Mouse (Mus musculus): ENCODE results near the gene Nav2. TPM values are rescaled to one million over a fixed set of nuclear protein-coding genes. Genes with fewer than 3 reads are reported as not detected.

Nav2 gene
- total and polyA plus RNA-seq, 3 experiments: 4.8 to 6.9 (median 6.4) TPM

DNA sequence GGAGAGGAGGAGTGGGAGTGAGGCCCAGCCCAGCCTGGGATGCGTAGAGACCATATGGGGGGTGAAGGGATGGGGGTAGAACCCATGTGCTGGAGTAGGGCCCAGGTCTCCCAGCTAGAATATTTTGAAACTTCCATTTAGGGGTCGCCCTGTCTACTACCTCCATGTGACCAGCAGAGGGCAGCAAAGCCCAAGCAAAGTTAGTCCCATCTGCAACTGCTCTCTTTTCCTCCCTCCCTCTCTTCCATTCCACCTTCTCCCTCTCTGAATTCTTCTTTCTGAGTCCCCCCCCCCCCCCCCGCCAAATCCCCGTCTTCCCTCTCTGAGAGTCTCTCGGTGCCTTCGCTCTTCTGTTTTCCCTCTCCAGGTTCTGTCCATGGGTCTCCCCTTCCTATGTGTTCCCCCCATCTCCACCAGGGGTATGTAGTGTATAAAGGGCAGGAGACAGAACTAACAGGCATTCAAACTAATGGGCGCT lies 707.8 kb downstream of the Nav2 start:
- peak; percentile 47 for DNase-seq

DNA sequence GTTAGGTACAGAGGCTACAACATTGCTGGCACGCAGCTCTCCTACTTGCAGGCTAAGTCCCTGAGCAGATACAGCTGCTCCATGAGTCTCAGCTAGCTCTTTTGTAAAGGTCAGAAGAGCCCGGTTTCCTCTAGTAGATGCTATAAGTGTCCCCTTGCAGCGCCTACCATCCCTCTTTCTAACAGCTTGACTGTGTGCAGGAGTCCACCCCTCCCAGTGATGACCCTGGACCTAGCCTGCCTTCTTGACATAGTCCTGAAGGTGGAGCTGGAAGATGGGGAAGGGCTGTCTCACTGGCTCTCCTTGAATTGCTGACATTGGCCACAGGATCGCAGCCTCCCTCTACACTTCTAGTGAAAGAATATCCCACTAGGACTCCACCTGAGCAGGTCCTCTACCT lies 708.6 kb downstream of the Nav2 start:
- no peak for DNase-seq

DNA sequence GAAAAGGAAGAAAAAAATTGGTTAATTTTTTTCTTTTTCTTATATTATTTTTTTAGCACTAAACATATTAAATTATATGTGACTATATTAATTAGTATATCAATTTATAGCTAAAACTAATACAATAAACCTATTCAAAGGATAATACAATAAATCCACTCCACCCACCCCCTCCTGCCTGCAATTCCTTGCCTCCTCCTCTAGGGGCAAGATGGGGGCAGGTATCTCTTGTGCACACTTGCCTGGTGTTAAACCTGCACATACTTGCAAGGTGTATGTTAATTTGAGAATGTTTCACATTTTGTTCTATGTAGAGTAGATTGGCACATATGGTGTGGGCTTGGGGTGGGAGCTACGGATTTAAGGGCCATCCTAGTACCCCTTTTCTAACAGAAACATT lies 711.6 kb downstream of the Nav2 start:
- DNase-seq: no peak

DNA sequence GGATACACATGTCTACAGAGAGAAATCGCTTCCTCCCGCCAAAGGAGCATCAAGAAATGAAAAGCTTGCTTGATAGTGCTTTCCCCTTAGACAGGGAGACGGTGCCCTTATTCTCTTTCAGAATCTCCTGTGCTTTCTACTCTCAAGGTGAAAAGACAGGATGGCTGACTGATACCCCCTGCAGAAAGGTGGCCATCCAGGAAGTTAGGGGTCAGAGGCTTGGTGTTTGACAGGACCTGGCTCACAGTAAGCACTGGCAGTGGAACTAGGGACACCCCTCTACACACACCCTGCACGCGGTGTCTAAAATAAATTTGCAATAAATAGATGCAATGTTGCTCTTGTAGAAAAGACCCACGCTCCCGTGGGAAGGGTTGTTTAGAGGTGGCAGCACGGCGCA lies 723.4 kb downstream of the Nav2 start:
- DNase-seq: no peak

DNA sequence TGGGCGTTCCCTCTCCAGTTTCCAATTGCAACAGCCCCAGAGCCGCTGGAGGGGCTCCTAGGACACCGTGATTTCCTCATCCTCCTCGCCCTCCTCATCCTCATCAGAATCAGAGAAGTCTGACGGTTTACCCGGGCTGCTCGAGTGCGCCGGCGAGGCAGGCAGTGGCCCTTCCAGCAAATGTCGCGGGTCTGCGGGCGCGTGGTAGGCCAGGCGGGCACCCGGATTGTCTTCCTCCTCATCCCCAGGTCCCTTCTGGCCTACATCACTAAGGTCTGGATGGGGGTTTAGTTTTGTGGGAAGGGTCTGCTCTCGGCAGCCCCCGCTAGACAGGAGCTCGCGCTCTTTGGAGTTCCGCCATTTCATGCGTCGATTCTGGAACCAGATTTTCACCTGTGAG lies 723.9 kb downstream of the Nav2 start:
- no peak for DNase-seq

DNA sequence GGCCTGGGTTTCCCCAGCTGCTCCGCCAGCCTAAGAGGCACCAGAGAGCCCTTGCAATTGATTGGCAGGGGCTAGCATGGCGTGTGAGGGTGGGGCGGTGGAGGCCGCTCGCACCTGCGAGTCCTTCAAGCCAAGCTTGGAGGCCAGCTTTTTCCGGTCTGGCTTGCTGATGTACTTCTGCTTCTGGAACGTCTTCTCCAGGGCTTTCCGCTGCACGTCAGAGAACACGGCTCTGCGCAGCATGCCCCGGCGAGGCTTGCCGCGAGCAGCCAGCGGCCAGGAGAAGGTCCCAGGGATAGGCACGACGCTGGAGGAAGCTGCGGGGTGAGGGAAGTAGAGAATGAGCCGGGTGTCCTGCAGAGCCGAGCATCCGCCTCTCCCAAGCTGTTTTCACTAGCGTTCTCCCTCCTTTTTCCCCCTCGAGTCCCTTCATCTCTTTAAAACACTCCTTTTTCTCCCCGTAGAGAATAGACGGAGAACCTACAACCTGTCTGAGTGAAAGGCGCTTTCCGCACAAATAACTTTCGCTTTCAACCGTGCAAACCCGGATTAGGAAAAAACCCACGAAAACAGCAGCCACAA lies 725.0 kb downstream of the Nav2 start:
- DNase-seq: peak; percentile 45

DNA sequence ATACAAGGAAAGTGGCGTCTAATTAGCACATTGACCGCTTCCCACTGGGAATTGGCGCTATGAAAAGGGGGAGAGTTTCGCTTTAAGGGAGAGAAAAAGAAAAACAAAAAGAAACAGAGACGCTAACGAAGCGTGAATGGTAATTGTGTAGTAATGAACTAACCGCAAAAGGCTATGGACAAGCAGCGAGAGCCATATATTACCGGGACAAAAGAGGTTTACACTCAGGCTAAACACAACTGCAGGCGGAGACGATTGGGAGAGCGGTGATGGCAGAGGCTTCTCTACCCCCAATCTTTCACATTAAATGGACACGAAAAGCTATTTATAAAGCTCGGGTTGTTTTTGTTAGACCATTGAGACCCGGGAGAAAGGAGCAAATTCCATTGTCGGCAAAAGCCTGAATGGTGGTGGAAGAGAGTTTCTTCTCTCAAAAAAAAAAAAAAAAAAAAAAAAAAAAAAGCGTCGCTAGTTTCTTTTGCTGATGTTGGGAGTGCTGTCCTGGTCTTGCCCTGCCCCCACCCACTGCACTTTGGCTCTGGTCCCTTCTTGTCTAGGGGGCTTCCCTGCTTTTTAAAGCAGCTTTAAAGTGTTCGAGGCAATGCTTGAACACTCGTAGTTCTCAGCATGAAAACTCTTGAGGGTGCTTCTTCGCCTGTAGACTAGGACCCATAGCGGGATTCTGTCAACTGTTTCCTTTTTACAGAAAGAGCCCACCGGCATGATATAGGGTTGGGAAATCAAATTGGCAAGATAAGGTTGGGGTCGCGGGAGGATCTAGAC lies 726.0 kb downstream of the Nav2 start:
- peak; percentile 10 for DNase-seq

DNA sequence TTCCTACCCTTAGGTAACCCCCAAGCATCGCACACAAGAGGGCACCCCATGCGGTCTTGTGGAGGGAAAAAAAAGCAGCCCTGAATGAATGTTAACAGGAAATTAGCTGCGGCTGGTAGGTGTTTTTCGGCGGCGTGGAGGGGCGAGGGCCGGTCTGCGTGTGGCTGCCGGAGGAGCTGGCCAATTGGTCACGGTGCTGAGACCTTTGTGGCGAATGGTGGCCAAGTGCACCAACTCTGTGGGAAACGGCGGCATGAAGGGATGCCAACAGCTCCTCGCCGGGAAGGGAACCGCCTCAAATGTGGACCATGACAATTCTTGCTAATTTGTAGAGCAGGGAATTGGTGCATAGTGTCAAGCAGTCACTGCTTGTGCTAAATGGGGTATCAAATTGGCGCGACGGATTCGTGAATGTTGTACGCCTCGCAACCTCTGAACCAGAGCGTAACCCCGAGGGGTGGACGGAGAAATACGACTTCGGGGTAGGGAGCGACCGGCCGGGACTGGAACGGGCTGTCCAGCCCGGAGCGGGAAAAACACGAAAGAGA lies 726.6 kb downstream of the Nav2 start:
- DNase-seq: peak; percentile 6

DNA sequence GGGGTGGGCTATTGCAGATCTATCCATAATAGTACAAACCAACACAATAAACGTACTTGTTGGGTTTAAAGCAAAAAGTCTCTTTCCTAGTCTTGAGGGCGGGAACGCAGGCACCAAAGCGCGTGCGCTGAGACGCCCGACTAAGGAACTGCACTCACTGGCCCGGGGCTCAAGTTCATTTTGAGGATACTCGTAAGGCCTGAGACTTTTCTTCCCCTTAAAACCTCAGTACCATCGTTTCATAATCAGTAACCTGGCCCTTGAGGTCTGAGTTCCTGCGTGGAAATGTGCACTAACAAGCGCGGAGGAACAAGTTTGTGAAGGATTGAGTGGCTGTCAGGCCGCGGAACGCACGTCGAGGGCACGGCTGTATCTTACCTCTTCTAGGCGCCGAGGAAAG lies 727.5 kb downstream of the Nav2 start:
- no peak for DNase-seq

DNA sequence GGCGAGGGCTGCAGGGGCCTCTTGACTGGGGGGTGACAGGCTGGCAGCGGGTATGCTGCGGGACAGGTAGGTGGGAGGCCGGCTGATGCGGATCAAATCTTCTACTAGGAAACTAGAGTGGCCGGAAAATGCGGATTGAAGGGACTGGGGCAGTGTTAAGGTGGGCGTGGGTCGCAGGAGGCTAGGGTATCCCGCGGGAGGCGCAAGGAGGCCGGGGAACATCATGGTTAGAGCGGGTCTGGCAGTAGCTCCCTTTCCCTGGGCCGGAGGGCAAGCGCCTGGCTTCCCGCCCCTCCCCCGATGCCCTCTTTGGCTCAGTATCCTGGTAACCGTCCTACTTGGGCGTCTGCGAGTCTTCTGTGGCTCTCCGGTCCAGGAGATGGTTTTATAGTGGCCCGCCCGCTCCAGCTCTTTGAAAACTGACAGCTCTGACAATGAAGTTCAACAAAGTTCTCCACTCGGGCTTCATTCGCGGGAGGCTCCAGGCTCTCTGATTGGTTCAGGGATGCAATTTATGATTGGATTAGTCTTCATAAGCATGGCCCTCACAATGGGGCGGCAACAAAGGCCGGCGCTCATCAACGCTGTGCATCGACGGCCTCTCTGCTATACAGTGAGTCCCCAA lies 728.1 kb downstream of the Nav2 start, which contains the start of gene Dbx1:
TSS of gene Dbx1 (minus strand) at position 359 of the 625 bp plus-strand sequence.
- DNase-seq: no peak

DNA sequence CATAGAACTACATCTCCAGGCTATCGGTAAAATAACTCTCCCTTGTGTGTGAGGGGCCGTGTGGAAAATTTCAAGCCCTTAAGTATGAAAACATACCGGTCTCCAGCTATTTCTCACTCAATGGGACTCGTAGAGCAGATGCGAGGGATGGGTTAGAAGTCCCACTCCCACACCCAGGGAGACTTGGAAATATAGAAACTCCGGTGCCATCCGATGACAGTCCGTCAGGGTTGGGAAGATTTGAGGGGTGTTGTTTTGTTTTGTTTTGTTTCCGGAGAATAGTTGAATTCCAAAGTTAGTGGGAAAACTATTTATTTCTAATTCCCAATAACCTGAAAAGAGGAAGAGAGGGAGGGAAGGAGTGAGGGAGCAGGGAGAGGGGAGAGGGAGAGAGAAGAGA lies 728.8 kb downstream of the Nav2 start:
- DNase-seq: no peak

DNA sequence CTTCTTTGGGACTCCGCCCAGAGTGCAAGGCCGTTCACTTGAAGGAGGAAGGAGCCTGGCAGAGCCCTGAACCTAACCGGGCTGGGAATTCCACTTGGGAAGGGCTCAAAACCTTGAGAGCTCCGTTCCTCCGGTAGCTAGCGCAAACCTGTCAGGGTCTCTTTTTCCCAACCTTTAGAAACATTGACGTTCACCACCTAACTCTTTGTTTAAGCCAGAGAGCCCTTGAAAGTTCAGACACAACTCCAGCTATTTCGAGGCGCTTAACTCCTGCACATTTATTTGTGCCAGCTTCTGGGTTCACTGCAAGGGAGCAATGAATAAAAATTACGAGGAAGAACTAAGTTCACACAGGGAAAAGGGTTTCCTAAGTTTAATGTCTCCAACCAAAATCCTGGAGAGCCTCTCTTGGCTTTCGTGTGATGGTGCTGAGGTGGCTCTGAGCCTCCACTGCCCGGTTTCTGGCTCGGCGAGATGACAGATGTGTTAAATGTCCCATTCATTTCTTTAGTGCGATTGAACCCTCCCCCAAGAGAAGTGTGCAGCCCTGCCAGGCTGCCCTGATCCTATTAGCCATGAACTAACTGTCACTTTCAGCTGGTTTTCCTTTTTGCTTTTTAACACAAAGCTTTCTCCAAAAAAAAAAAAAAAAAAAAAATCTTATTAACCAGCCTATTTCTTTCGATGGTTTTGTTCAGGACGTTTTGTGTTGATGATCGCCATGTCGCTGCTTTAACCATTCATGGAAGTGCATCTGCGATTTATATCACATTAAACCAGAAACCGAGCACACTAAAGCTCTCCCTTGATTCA lies 729.5 kb downstream of the Nav2 start:
- no peak for DNase-seq

DNA sequence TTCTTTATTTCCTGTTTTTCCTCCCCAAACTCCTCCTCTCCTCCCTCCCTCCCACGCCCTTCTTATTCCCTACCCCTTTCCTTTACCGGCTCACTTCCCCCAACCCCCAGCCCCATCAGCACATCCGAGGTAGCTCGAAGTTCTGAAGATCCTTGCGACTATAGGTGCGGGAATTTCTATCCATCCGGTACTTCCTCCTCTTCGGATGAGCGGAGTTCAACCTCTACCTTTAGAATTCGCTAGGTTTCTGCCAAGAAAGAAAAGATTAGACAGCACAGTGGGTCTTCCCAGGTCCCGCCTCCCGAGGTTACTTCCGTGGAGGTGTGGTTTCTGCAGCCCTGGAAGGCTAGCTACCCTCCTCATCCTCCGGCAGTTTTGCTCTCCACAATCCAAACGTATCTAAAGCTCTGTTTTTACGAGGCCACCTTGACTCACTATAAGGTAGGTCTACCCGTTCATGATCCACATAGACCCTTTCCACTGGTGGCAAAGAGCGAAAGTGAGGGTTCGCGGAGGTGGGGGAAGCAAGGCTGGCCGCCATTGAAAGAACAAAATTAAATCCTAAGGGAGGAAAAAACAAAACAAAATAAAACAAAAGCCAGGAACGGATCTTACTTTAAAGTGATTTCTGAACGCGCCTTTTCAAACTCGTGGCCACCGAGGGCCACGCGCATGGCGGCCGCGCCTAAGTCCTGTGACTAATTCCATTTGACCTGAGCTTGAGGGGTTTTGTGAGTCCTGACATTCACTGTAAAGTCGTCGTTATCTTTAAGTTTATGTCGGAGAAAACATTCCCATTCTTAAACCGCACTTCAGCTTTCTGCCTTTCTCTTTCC lies 730.6 kb downstream of the Nav2 start:
- no peak for DNase-seq

DNA sequence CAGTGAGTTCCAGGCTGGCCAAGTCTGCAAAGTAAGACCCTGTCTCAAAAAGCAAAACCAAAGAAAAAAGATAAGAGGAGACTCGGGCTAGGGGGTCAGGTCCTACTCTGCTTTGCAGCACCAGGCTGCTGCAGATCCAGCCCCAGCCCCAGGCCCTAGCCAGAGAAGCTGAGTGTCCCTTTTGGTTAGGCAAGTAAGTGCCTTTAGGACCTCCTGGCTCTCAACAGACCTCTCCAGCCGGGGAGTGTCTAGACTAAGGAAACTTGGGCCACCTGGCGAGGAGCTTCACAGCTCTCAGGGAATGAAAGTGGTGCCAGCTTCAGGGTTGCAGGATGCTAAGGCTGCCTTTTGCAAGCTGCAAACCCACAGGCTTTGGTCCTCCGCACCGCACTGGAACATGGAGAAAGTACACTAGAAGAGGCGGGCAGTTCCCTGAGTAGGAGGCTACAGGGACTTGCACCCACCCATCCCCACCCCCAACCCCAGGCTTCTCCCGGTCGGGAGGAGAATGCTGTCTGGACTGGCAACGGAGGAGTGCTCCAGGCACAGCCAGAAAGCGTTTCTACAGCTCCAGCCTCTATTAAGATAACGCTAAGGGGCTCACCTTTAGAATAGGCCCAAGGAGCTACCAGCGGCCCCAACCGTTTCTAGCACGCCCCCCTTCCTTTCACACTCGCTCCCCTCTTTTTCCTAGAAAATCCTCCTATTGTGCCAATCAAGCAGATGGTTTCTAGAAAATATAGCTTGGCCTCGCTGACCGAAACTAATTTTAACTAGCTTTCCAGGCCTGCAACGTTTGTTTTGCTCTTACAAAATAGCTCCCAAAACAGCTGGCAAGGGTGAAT lies 731.6 kb downstream of the Nav2 start:
- no peak for DNase-seq

DNA sequence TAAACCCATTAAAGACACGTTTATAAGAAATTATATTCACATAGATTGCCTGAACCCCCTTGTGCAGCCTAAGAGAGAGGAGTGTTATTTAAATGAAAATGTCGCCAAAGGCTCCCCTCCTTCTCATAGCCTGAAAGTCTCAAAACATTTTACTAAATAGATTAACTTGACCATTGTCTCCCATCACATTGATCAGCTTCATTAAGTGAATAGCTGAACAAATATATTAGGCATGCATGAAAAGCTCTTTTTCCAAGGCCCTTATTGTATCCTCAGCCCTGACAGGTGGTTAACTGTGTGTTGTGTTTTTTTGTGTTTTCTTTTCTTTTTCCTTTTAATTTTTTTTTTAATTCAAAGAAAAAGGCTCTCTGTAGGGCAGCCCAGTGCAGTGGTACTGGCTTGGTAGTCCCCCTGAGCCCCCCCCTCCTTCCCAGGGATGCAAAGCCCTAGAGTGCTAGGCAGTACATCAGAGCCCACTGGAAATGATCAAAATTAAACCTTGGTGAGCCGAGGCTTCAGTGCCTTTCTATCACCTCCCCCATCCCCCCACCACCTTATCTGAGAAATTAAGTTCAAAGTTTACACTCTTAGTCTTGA lies 732.3 kb downstream of the Nav2 start:
- DNase-seq: no peak

Measured in adrenal gland, adult 2 months (tissue).